Mouse (Mus musculus) kidney, adult 2 months (tissue): ENCODE data around the gene Thy1.

Source experiments
- CTCF ChIP-seq: fragments of 200-500 bp; conservative IDR thresholded peaks from 2 replicates; pipeline ENCODE4 v1.5.1; 2011; ENCODE audit warnings: low read depth, mild to moderate bottlenecking, control low read depth, low read length, moderate library complexity, mixed read lengths; ENCODE audit not compliant: insufficient read depth, insufficient read length
- POLR2A ChIP-seq: fragments of 200-500 bp; IDR thresholded peaks from one replicate; pipeline ENCODE4 v1.6.1; 2011; ENCODE audit warnings: low read depth, low read length, control low read depth

DNA sequence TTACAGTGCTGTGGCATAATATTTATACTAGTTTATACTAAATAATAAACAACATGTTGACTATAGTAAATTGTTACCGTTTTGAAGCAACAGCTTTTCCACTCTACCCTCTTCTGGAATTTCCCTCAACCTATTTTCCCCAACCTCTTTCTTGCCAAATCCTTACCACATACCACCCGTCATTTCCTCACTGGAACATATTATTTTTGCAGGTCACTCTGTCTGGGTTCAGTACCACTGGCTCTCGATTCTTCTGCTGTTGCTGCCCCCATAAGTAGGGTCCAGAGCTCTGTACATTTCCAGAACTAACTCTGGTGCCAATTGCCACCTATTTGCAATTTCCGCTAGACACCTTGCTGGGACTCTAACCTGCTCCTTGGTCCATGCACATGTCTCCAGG lies 11.2 kb upstream of the Thy1 start:
- TF ChIP-seq POLR2A (no peak), CTCF (no peak)
